Mouse (Mus musculus) cerebellum, adult 2 months (tissue): Measurements from ENCODE around the gene Agap1. TPM values are rescaled to one million over a fixed set of nuclear protein-coding genes. Genes with fewer than 3 reads are reported as not detected.

Experiments
- DNase-seq, 2 experiments: peaks; one replicate each; pipeline ENCODE4 v3.0.0; 2021
- H3K27ac ChIP-seq: fragments of 200-500 bp; 2 replicates; pipeline ENCODE4 v1.5.1; 2012; ENCODE audit warnings: low read length, control low read depth, inconsistent platforms; ENCODE audit not compliant: insufficient read depth
- H3K27me3 ChIP-seq: fragments of 200-500 bp; 2 replicates; pipeline ENCODE4 v1.6.1; 2012; ENCODE audit warnings: inconsistent platforms, mild to moderate bottlenecking, low read length, moderate library complexity; ENCODE audit not compliant: control insufficient read depth, insufficient read depth
- H3K4me1 ChIP-seq: fragments of 200-500 bp; 2 replicates; pipeline ENCODE4 v1.6.1; 2011; ENCODE audit warnings: low read length; ENCODE audit not compliant: control insufficient read depth, insufficient read depth
- H3K4me3 ChIP-seq: fragments of 200-500 bp; replicated peaks from 2 replicates; pipeline ENCODE3; 2011; ENCODE audit warnings: mild to moderate bottlenecking, low read depth, low read length, control low read depth; ENCODE audit not compliant: insufficient read depth
- CTCF ChIP-seq: fragments of 200-500 bp; IDR thresholded peaks from 2 replicates; pipeline ENCODE4 v1.5.1; 2011; ENCODE audit warnings: low read depth, mild to moderate bottlenecking, control low read depth, low read length, moderate library complexity, borderline replicate concordance; ENCODE audit not compliant: insufficient read depth
- POLR2A ChIP-seq: fragments of 200-500 bp; IDR thresholded peaks from 2 replicates; pipeline ENCODE4 v1.6.1; 2011; ENCODE audit warnings: low read length, control low read depth, borderline replicate concordance; ENCODE audit not compliant: insufficient read depth
- WGBS: fragments of 180-500 bp; shearing (Covaris S2); methylation state at CpG from one replicate; pipeline ENCODE4 v1.1.7; 2018; 5-methylcytosine and 5-hydroxymethylcytosine counted together
- polyA plus RNA-seq: library from polyadenylated mRNA; depleted of rRNA; stranded (reverse); fragments of >200 nt; gene quantifications from 2 replicates; pipeline ENCODE4 v1.2.3, GENCODE M21; 2012

The Agap1 gene
- polyA plus RNA-seq, 1 experiment, result 82.9 TPM

DNA sequence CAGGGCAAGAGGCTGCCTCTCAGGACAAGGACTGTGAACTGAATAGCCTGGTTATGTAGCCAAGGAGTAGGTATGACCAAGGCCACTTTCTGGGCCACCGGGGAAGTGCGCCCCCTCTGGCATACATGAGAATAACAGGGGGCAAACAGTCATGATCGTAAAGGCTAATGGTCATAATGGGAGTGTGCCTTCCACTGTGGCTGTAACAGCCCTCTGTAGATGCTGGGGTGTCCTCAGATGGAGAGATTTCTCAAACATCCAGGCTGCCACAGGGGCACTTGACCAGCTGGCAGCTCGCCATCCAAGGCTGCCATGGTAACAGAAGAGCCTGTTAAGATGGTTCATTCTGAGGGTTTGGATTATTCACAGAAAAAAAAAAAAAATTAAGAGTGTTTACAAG is 221.8 kb downstream of the Agap1 start:
- Histone ChIP-seq H3K27ac (no peak overlapping the region), H3K4me1 (peaks cover 27% of the 10 kb centered on the region), H3K27me3 (no peaks in the 10 kb centered on the region), H3K4me3 (no peak overlapping the region)
- WGBS, result 26% methylated on average over 4 of the region's 4 CpGs
- TF ChIP-seq POLR2A, result no peak
- TF ChIP-seq CTCF, result peak; percentile 54; the same call in 1 of the 2 replicates
- DNase-seq, result peak; percentile 84

DNA sequence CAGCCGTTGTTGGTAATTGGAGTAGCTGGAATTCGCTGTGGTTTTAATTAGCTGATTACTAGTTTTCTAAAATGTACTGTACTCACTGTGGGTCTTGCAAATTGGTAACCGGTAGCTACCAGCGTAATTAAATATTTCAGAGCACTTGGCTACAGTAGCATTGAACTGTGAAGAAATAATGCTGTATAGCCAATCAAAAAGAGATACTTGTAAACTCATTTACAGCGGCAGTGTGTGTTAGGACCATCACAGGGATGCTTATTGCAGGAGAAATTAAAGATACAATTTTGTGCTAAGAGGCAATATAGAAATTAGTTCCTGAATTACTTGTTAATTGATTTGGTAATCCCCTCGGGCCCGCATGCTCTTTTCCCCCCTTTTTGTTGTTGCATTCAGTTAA is 226.1 kb downstream of the Agap1 start:
- H3K4me1 ChIP-seq, result peaks cover 27% of the 10 kb centered on the region
- H3K27ac ChIP-seq, result no peak overlapping the region
- no peak for TF ChIP-seq CTCF
- WGBS, result 95% methylated on average over 7 of the region's 7 CpGs
- H3K27me3 ChIP-seq, result no peaks in the 10 kb centered on the region
- no peak overlapping the region for H3K4me3 ChIP-seq
- no peak for DNase-seq

DNA sequence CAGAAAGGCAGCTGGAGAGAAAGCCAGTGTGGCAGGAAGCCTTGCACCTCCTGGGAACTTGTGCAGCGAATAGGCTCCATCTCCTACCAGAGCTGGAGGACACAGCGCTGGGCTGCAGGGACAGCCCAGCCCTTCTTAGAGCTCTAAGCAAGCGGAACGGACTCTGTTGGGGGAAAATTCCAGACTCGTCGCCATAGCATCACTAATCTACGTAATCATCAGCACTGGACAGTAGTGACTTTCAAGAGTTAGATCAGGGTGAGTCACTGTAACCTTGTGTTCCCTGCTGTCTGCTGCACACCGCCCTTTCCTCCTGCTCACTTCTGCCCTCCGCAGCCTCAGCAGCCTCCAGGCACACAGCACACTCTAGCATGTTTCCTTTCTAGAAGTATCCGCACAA is 234.3 kb downstream of the Agap1 start:
- 68% methylated on average over 10 of the region's 10 CpGs for WGBS

DNA sequence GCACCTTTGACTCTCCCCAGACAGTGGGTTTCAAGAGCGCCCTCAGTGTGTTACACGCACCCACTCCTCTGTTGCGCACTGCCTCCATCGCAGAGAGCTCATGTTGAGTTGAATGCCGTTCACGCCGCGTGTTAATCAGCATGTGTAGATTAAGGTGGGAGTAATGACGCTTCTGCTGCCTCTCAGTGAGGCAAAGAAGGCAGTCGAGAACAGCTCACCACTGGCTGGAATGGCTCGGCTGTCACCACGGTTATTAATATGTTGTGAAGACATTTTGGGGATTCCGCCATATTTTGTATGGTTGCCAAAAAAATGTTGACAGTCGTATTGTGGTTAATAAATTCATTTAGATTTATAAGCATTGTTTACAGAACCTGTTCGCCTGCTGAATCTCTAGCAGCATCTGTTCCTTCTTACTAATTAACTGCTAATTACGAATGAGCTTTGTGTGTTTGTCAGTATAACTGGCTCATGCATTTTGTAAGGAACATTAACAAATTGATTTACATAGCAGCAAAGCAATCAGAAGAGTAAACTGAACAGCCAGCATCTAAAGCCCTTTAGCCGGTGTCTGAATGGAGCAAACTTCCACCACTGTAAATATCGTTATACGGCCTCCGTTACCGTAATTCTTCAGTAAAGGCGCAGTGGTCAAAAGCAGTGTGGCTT is 235.1 kb downstream of the Agap1 start:
- H3K27ac ChIP-seq, result no peak overlapping the region
- TF ChIP-seq POLR2A, result no peak
- no peak for TF ChIP-seq CTCF
- H3K4me3 ChIP-seq, result no peak overlapping the region
- H3K4me1 ChIP-seq, result no peaks in the 10 kb centered on the region; the same call in 1 of the 2 replicates
- H3K27me3 ChIP-seq, result no peaks in the 10 kb centered on the region
- 79% methylated on average over 22 of the region's 22 CpGs for WGBS
- DNase-seq, result no peak

More for the DNA sequence above, 234.3 kb downstream of the Agap1 start:
- Histone ChIP-seq H3K4me1 (no peaks in the 10 kb centered on the region; the same call in 1 of the 2 replicates), H3K4me3 (no peak overlapping the region), H3K27me3 (no peaks in the 10 kb centered on the region), H3K27ac (no peak overlapping the region)
- TF ChIP-seq POLR2A, result no peak
- no peak for TF ChIP-seq CTCF
- DNase-seq, result no peak

DNA sequence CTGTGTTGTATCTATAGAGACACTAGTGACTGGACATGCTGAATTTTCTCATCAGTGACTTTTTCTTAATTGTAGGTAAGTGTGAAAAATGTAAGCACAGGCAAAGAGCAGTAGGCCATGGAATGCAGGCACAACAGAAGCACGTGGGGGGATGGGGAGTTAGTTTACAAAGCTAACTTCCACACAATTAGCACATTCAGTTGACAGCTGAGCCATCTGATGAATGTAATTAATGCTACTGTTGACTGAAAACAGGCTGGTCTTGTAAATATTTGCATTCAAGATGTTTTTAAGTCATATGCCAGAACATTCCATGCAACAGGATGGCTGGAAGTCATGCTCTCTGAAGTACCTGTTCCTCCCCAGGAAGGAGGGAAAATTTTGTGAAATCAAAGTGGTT is 236.5 kb downstream of the Agap1 start:
- H3K27ac ChIP-seq, result no peak overlapping the region
- no peak overlapping the region for H3K4me3 ChIP-seq
- H3K4me1 ChIP-seq, result no peaks in the 10 kb centered on the region; the same call in 1 of the 2 replicates
- no peak for TF ChIP-seq CTCF
- TF ChIP-seq POLR2A, result no peak
- DNase-seq, result no peak
- H3K27me3 ChIP-seq, result no peaks in the 10 kb centered on the region
- WGBS, result 59% methylated on average over 1 of the region's 1 CpGs

DNA sequence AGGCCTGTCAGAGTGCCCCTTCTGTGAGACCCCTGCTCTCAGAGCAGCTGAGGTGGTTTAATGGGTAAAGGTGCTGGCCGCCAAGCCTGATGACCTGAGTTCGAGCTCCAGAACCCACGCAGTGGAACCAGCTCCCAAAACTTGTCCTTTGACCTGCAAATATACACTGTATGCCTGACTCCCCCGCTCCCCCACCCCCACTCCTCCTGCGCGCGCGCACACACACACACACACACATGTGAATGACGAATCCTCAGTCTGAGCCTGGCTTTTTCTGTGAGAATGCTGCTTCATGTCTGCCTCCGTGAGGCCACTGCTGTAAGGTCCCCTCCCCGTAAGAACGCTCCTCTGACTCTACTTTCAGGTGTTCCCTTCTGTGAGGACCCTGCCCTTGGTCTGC is 237.8 kb downstream of the Agap1 start:
- WGBS, result 96% methylated on average over 12 of the region's 12 CpGs

DNA sequence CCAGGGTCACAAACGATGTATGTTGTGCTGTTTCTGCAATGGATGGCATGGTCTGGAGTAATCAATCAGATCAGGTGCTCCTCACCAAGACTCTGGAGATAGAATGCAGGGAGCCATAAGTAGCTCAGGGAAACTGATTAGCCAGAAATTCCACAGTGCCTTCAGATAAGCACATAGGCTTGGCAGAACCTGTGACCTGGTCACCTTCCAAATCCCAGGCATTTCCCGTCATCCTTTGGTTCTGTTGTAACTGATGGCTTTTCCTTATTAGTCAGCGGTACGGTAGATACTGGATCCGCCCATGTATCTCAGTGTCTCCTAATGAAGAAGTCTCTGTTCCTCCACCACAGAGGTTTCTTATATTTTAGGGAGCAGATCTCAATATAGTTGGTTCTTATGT is 240.3 kb downstream of the Agap1 start:
- WGBS, result 82% methylated on average over 5 of the region's 5 CpGs
- no peak overlapping the region for H3K4me3 ChIP-seq
- TF ChIP-seq POLR2A, result no peak
- no peak for TF ChIP-seq CTCF
- no peaks in the 10 kb centered on the region for H3K27me3 ChIP-seq
- no peak for DNase-seq
- H3K4me1 ChIP-seq, result no peaks in the 10 kb centered on the region
- no peak overlapping the region for H3K27ac ChIP-seq

More for the DNA sequence above, 237.8 kb downstream of the Agap1 start:
- Histone ChIP-seq H3K27me3 (no peaks in the 10 kb centered on the region), H3K27ac (no peak overlapping the region), H3K4me1 (no peaks in the 10 kb centered on the region; the same call in 1 of the 2 replicates), H3K4me3 (no peak overlapping the region)
- TF ChIP-seq CTCF (no peak), POLR2A (no peak)
- no peak for DNase-seq

DNA sequence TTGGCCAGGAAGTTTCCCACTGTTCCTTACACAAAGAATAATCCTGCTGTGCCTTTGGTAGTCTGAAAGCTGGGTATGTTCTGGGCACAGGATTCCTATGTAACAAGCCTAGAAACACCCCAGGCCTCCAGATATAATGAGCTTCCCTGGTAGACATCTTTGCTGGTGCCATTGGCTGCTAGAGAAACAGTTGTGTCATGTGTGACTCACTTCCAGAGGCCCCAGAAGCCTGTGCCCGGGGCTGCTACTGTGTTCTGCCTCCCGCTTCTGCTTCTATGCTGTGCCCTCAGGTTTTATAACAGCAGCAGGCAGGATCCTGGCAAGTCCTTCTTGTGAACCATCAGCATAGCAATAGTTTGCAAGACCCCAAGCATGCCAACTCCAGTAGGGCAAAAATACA is 242.6 kb downstream of the Agap1 start:
- 64% methylated on average over 2 of the region's 2 CpGs for WGBS
- TF ChIP-seq CTCF, result no peak
- TF ChIP-seq POLR2A, result no peak
- DNase-seq, result no peak
- Histone ChIP-seq H3K27me3 (no peaks in the 10 kb centered on the region), H3K4me1 (peaks cover 15% of the 10 kb centered on the region), H3K27ac (no peak overlapping the region), H3K4me3 (no peak overlapping the region)

DNA sequence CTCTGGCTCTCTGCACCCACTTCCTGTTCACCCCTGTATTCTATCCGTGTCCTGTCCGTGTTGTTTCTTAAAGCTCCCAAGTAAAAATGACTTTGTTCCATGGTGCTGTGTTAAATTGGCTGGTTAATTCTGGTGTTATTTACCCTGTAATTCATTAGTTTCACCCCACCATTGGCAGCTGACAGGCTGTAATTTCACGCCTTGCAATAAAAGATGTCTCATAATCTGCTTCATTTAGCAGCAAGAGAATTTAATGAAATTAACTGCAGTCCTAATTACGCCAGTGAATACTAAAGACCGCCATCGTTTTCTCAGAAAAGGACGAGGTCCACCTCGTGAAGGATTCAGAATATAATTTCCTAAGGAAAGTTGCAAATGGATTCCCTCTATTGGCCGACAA is 245.6 kb downstream of the Agap1 start:
- no peak for TF ChIP-seq POLR2A
- no peak for TF ChIP-seq CTCF
- no peak for DNase-seq
- H3K4me1 ChIP-seq, result peaks cover 24% of the 10 kb centered on the region
- no peaks in the 10 kb centered on the region for H3K27me3 ChIP-seq
- H3K27ac ChIP-seq, result no peak overlapping the region
- H3K4me3 ChIP-seq, result no peak overlapping the region
- 59% methylated on average over 9 of the region's 9 CpGs for WGBS
